Mouse (Mus musculus) liver, embryonic 16.5 days (tissue): ENCODE results near the gene Atp5d. TPM values are rescaled to one million over a fixed set of nuclear protein-coding genes. Genes with fewer than 3 reads are reported as not detected.
A peak's percentile ranks its signal among the peaks of the same experiment; 100 is the strongest.

Source experiments
- ATAC-seq: fragments of 200-750 bp; cut with Nextera tagmentation; 2 replicates; pipeline ENCODE4 v1.8.0; 2017; ENCODE audit warnings: low read depth, mild to moderate bottlenecking, moderate number of reproducible peaks, moderate library complexity
- H3K27ac ChIP-seq: fragments of 300-500 bp; sonication (generic); 2 replicates; pipeline ENCODE4 v1.5.1; 2014; ENCODE audit warnings: mild to moderate bottlenecking, low read length
- H3K27me3 ChIP-seq: fragments of 300-500 bp; sonication (generic); 2 replicates; pipeline ENCODE4 v1.6.1; 2014; ENCODE audit warnings: low read depth, low read length, mixed read lengths; ENCODE audit not compliant: control insufficient read depth, insufficient read depth
- H3K36me3 ChIP-seq: fragments of 300-500 bp; sonication (generic); 2 replicates; pipeline ENCODE4 v1.6.1; 2014; ENCODE audit warnings: mild to moderate bottlenecking; ENCODE audit not compliant: control insufficient read depth, insufficient read depth
- H3K4me1 ChIP-seq: fragments of 300-500 bp; sonication (generic); 2 replicates; pipeline ENCODE4 v1.6.1; 2014; ENCODE audit warnings: low read depth, low read length, mixed read lengths; ENCODE audit not compliant: control insufficient read depth
- H3K4me2 ChIP-seq: fragments of 300-500 bp; sonication (generic); 2 replicates; pipeline ENCODE4 v1.6.1; 2014; ENCODE audit warnings: low read depth, low read length, mixed read lengths
- H3K4me3 ChIP-seq: fragments of 300-500 bp; sonication (generic); 2 replicates; pipeline ENCODE4 v1.5.1; 2014; ENCODE audit warnings: low read depth, mild to moderate bottlenecking, low read length
- H3K9ac ChIP-seq: fragments of 300-500 bp; sonication (generic); 2 replicates; pipeline ENCODE4 v1.6.1; 2014; ENCODE audit warnings: low read depth, low read length
- H3K9me3 ChIP-seq: fragments of 300-500 bp; sonication (generic); replicated peaks from 2 replicates; pipeline ENCODE4 v1.6.1; 2016; ENCODE audit warnings: low read length; ENCODE audit not compliant: control insufficient read depth
- WGBS: fragments of 180-500 bp; shearing (Covaris S2); extraction: QIAGEN DNeasy Blood & Tissue Kit; methylation state at CpG from one replicate; pipeline ENCODE4 v1.1.7; 2014; ENCODE audit not compliant: insufficient replicate concordance; 5-methylcytosine and 5-hydroxymethylcytosine counted together
- polyA plus RNA-seq: library from polyadenylated mRNA; unstranded; fragments of >200 nt; fragmentation: Nextera tagmentation; extraction: Ambion mirVana; gene quantifications from 2 replicates; pipeline ENCODE4 v1.2.1, GENCODE M21; 2015

Atp5d gene
- polyA plus RNA-seq, 1 experiment from 2014 or later = 309 TPM

GRCm38 (mm10) chr10:80098630-80099029 is 39.8 kb upstream of the Atp5d start:
- H3K4me2 ChIP-seq = peak overlapping the region; percentile 36
- peak overlapping the region; percentile 69 for H3K27ac ChIP-seq
- ATAC-seq = peak; percentile 26
- no peak overlapping the region for H3K4me3 ChIP-seq
- H3K4me1 ChIP-seq = peaks cover 87% of the 10 kb centered on the region
- WGBS = 69% methylated on average over 5 of the region's 5 CpGs
- H3K9me3 ChIP-seq = no peaks in the 10 kb centered on the region
- H3K9ac ChIP-seq = peak overlapping the region; percentile 20; the same call in 1 of the 2 replicates
- H3K36me3 ChIP-seq = no peaks in the 10 kb centered on the region; the same call in 1 of the 2 replicates
- no peaks in the 10 kb centered on the region for H3K27me3 ChIP-seq

DNA sequence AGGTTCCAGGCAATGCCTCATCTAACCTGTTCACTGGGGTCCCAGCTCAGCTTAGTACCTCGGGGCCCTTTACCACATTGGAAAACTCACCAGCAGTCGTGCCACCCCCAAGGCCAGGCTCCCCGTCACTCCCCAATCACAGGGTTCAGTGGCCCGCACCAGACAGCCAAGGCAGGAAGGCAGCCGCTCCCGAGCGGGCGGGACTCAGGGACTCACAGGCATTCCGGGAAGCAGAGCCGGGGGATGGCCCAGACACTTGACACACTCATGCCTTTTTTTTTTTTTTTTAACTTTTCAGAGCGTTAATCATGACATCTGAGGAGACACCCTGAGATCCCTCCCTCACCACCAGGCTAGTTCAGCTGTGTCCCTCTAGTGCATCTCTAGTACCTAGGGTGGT is 37.5 kb upstream of the Atp5d start:
- H3K27ac ChIP-seq = peak overlapping the region; percentile 86
- WGBS = 45% methylated on average over 11 of the region's 11 CpGs
- ATAC-seq = no peak
- H3K4me2 ChIP-seq = peak overlapping the region; percentile 85
- H3K9me3 ChIP-seq = no peaks in the 10 kb centered on the region
- H3K27me3 ChIP-seq = no peaks in the 10 kb centered on the region
- peak overlapping the region; percentile 93 for H3K4me3 ChIP-seq
- no peaks in the 10 kb centered on the region; the same call in 1 of the 2 replicates for H3K36me3 ChIP-seq
- peak overlapping the region; percentile 98 for H3K9ac ChIP-seq
- peaks cover 72% of the 10 kb centered on the region for H3K4me1 ChIP-seq

DNA sequence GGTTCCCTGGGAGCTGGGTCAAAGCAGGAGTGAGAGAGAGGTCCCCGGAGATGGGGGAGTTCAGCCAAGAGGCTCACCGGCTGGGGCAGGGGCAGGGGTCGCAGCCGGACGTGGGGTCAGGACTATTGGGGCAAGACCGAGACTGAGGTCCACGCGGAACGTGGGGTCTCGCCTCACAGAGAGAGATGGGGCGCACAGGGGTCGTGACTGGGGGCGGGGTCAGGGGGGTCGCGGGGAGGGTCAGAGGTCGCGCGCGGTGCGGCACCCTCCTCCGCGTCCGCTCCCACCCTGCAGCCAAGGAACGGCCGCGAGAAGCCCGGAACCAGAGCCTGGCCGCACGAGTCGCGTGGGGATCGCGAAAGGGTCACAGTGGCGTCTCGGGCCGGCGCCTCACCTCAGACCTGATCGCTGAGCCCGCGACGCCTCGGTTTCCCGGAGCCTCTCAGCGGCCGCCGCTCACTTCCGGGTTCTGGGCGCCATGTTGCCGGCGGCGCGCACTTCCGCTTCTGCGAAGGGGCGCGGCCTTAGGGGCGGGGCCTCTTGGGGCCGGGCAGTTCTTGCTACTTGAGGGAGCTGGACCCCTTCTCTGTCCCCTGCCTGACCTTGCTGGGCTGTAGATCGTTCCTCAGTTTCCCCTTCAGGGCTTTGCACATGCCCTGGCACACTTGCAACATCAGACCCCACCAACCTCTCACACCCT is 36.1 kb upstream of the Atp5d start:
- Histone ChIP-seq H3K9ac (peak overlapping the region; percentile 98), H3K4me1 (peaks cover 61% of the 10 kb centered on the region), H3K9me3 (no peaks in the 10 kb centered on the region), H3K4me3 (peak overlapping the region; percentile 93), H3K27ac (peak overlapping the region; percentile 86), H3K36me3 (no peaks in the 10 kb centered on the region), H3K4me2 (peak overlapping the region; percentile 85), H3K27me3 (no peaks in the 10 kb centered on the region)
- ATAC-seq = peak; percentile 80
- WGBS = under 1% methylated on average over 59 of the region's 59 CpGs

DNA sequence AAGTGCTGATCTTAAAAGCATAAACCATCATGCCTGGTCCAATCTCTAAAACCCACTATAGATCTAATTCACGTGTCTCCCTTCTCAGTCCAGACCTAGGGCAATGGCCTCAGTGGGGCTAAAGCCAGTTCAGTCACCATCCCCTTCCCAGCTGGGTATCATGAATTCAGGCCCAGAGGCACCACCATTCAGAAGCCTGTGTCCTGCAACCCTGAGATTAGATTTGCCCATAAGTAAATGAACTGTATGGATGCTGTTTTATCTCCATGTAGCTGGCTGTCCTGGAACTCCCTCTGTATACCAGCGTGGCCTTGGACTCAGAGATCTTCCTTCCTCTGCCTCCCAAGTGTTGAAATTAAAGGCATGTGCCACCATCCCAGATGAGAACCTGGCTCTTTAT is 35.4 kb upstream of the Atp5d start:
- H3K4me2 ChIP-seq = peak overlapping the region; percentile 85
- peaks cover 58% of the 10 kb centered on the region for H3K4me1 ChIP-seq

DNA sequence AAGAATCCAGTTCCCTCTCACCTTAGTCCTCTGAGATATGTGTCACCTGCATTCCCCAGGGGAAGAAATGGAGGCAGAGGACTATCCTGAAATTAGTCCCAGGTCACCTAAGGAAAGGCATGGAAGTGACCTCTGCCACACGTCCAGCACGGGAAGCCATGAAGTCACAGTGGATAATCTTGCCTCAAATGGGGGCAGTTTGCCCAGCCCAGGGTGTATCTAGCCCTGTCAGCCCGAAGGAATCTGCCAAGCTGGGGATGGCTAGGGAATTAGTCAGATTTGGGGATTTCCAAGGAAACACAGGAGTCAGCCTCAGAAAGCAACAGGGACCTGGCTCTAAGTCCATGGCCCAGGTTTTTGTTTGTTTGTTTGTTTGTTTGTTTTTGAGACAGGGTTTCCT is 34.3 kb upstream of the Atp5d start:
- peaks cover 46% of the 10 kb centered on the region for H3K4me1 ChIP-seq
- no peak for ATAC-seq

More for the DNA sequence above, 35.4 kb upstream of the Atp5d start:
- WGBS = 44% methylated on average over 2 of the region's 2 CpGs
- peak overlapping the region; percentile 93; the same call in 1 of the 2 replicates for H3K4me3 ChIP-seq
- ATAC-seq = peak; percentile 62
- H3K9me3 ChIP-seq = no peaks in the 10 kb centered on the region
- H3K27ac ChIP-seq = peak overlapping the region; percentile 86
- peak overlapping the region; percentile 98 for H3K9ac ChIP-seq
- no peaks in the 10 kb centered on the region for H3K36me3 ChIP-seq
- no peaks in the 10 kb centered on the region for H3K27me3 ChIP-seq

DNA sequence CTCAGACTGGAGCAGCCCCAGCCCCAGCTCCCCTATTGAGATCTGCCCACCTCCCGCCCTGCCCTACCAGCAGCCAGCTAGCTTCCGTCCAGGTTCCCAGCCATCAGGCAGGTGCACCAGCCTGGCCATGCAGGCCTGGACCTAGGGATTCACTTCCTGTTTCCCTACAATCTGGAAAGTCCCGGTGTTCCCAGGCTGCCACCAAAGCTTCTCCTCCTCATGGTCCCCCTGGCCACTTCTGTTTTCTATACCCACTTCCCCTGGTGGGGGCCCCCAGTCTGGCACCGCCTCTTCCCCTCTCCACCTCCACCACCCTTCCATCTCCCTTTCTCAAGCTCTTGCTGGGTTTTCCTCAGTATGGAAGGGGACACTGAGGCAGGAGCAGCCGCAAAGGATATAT is 33.0 kb upstream of the Atp5d start, which contains the start of gene Sbno2:
Sbno2 (minus strand) TSS at position 112 of the 400 bp plus-strand sequence.
- Histone ChIP-seq H3K9ac (peak within 1 kb of the TSS; percentile 21; the same call in 1 of the 2 replicates), H3K27ac (no peak within 1 kb of the TSS), H3K36me3 (no peaks in the 10 kb centered on the region), H3K4me1 (peaks cover 33% of the 10 kb centered on the region), H3K9me3 (no peaks in the 10 kb centered on the region), H3K27me3 (no peaks in the 10 kb centered on the region), H3K4me2 (peak within 1 kb of the TSS; percentile 15; the same call in 1 of the 2 replicates), H3K4me3 (peak within 1 kb of the TSS; percentile 29)
- WGBS = 44% methylated on average over 5 of the region's 5 CpGs
- no peak for ATAC-seq

More for the DNA sequence above, 34.3 kb upstream of the Atp5d start:
- no peak overlapping the region for H3K4me3 ChIP-seq
- H3K9ac ChIP-seq = no peak overlapping the region
- no peaks in the 10 kb centered on the region for H3K36me3 ChIP-seq
- H3K27ac ChIP-seq = no peak overlapping the region
- H3K27me3 ChIP-seq = no peaks in the 10 kb centered on the region
- H3K9me3 ChIP-seq = no peaks in the 10 kb centered on the region
- 75% methylated on average over 3 of the region's 3 CpGs for whole genome bisulfite sequencing
- H3K4me2 ChIP-seq = no peak overlapping the region

DNA sequence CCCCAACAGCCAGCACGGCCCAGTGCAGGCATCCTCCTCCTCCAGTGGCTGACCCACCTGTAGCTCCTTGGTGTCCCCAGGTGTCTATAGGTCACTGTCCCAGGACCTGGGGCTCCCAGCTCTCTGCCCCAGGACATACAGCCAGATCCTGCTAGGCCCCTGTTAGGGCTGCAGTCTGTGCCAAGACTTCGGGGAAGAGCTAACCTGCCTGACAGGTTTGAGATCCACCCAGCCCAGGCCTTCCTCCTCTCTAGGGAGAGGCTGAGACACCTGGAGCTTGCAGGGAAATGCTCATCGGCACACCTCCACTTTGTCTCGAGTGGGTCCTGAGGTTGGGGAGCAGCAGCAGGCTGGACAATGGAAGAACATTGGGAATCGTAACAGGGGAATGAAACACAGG is 32.5 kb upstream of the Atp5d start:
- no peak overlapping the region for H3K4me2 ChIP-seq
- 55% methylated on average over 5 of the region's 5 CpGs for WGBS

DNA sequence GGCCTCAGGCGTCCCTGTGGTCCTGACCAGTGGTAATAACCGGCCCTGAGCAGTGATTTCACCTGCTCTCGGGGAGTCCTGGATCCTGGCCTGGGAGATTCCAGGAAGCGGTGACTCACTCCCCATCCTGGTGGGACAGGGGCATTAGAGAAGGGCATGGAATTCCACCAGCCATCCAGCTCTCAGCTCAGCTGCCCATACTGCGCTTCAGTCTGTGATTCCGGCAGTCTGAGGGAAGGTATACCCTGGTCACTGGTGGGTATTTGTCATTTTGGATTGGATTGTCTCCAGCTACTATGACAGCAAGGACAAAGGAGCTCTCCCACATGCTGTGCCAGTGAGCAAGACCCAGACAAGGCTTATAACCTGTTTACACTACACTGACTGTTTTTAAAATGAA is 30.8 kb upstream of the Atp5d start:
- Histone ChIP-seq H3K9ac (no peak overlapping the region), H3K27ac (no peak overlapping the region), H3K4me3 (no peak overlapping the region), H3K4me1 (peaks cover 17% of the 10 kb centered on the region), H3K36me3 (no peaks in the 10 kb centered on the region), H3K4me2 (no peak overlapping the region), H3K27me3 (no peaks in the 10 kb centered on the region), H3K9me3 (no peaks in the 10 kb centered on the region)
- ATAC-seq = no peak
- WGBS = 69% methylated on average over 6 of the region's 6 CpGs

More for the DNA sequence above, 32.5 kb upstream of the Atp5d start:
- peaks cover 29% of the 10 kb centered on the region for H3K4me1 ChIP-seq
- no peaks in the 10 kb centered on the region for H3K27me3 ChIP-seq
- no peak for ATAC-seq
- no peaks in the 10 kb centered on the region for H3K9me3 ChIP-seq
- H3K36me3 ChIP-seq = no peaks in the 10 kb centered on the region
- no peak overlapping the region for H3K9ac ChIP-seq
- H3K27ac ChIP-seq = no peak overlapping the region
- no peak overlapping the region for H3K4me3 ChIP-seq
